Mouse (Mus musculus): ENCODE results near the gene Gtf3c1.
"Not testable (repeated sequence)": the region's sequence is repeated elsewhere in the genome, so short reads cannot be mapped to it uniquely, and the experiment has no call there.

Gene Gtf3c1

DNA sequence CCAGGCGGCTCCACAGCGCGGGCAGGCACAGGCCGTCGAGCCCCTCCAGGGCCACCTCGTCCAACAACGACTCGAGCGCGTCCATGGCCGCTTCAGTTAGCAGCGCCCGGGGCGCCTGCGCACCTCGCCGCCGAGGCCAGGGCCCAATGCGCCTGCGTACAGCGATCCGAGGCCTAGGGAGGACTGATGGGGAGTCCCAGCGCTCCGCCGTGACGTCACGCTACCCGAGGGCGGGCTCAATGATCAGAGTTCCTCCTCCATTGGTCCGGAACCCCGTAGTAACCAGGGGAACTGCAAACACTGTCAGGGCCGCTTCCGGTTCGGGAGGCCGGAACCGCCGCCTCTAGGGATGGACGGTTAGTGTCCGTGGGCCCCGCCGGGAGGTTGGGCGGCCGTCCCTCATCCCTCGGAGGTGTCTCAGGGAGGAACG lies at the start of gene Gtf3c1, which contains the start of gene D430042O09Rik:
TSS of gene Gtf3c1 (minus strand) at position 188 of the 430 bp plus-strand sequence.
TSS of gene D430042O09Rik (plus strand) at position 296 of the 430 bp plus-strand sequence.
- DNase-seq (ENCODE audit: low spot score), result peak; percentile 99

DNA sequence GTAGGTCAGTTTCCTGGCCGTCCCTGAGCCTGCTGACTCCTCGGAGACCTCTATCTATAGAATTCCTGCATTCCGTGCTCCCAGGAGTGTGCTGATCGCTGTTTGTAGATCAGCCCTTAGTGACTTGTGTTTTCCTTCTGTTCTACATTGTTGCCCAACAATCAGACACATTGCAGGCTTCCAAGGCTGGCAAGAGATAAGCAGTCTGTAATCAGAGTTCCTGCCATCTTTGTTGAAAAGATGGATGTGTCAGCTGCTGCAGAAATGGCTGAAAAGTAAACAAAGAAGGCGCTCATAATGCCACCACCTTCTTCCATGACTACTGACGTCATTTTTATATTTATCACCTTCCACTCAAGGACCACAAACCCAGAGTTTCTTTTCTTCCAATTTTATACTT lies 49.2 kb upstream of the Gtf3c1 start:
- no peak for DNase-seq (ENCODE audit: low spot score)

DNA sequence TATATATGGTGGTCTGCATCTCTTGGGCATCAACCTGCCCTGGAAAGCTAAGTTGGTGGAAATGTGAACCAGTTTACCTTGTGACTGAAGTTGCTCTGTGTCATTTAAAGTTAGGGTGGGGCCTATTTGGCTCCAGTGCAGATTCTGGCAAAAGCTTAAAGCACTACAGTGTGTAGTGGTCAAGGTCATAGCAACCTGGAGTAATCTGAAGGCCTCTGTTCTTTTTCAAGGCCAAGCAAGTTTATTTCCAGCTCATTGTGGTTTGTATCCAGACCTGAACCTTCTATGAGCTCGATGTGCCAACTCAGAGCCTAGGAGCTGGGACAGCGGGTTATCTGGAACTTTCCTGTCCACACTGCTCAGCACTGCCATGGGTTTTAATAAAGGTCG lies 45.7 kb upstream of the Gtf3c1 start:
- DNase-seq (ENCODE audit: low spot score), result peak; percentile 50

DNA sequence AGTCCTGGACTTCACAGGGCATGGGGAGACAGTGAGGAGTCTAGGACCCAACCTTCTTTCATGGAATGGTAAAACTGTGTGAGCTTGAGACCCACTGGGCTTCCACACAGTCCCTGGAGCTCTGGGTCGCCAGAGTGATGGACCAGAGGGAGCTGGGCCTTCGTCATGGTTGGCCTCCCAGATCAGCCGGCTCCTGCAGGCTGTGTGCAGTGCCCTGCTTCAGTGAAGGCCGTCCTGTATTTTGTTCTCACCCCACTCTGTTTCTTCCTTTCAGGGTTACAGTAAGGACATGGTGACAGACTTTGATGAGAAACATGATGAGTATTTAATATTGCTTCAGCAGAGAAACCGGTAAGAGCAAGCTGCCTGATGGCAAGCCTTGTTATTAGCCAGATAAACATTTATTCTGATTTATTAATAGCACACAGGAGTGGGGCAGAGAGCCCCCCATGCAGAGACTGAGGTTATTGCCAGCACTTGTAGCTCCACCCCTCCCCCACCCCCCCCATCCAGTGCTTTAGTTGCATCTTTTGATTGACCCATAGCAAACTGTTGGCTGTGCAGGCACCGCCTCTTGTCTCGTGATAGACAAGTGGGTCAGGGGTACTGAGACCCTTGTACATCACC lies 45.2 kb upstream of the Gtf3c1 start:
- DNase-seq (ENCODE audit: low spot score), result no peak

DNA sequence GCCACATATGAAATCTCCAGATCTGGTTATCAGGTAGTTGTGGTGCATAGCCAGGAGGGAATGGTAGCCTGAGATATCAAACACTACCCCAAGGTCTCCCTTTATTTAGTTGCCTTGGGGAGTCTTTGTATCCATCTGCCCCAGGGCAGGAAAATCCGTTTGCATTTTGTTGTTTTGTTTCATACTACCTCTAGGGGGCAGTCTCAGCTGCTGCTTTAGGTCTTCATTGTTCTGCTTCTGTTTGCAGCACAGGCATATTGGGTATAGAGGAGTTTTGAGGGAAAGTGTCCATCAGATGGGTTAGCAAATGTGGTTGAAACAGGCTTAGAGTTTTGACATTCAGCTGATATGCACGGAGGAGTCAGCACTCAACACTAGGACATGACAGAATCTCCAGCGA lies 40.6 kb upstream of the Gtf3c1 start:
- no peak for DNase-seq (ENCODE audit: low spot score)

DNA sequence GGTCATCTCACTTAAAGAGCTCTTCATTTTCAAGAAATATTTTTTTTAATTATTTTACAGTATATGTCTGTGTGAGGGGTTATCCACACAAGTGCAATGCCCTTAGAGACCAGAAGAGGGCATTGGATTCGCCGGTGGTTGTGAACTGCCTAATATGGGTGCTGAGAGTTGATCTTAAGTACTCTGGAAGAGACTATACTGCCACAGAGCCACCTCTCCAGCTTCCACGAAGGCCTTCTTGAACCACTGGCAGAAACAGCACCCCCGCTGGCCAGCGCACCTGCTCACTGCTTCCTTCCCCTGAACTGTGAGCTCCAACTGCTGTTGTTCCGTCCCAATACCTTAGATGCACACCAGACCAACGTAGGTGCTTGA lies 39.7 kb upstream of the Gtf3c1 start:
- no peak for DNase-seq (ENCODE audit: low spot score)

DNA sequence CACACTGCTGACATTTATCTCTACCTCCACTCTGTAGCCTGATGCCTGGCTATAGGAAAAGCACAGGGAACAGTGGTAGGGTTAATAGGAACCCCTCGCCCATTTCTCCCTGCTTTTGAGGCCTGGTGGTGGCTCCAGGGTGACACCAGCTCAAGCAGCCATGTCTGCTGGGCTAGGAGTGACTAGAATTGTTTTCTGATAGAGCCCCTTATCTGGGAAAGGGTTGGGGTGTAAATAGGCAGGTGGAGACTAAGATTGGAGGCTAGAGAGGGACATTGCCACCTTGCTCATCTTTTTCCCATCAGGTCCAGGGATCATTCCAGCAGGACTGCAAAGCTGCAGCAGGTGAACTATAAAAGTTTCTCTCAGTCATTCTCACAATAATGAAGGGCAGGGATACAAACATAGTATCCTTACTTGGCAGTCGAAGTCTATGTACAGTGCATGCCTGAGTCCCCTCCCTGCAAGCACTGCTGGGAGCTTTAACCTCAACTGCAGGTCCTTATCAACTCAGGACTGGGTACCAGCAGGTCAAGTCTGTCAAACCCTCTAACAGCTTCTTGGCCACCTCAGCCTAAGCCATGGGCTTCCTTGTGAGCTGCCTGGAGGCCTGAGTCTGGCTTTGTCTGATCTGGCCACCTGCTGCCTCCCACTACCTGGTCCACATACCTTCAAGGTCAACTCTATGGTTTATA lies 39.2 kb upstream of the Gtf3c1 start:
- no peak for DNase-seq (ENCODE audit: low spot score)

DNA sequence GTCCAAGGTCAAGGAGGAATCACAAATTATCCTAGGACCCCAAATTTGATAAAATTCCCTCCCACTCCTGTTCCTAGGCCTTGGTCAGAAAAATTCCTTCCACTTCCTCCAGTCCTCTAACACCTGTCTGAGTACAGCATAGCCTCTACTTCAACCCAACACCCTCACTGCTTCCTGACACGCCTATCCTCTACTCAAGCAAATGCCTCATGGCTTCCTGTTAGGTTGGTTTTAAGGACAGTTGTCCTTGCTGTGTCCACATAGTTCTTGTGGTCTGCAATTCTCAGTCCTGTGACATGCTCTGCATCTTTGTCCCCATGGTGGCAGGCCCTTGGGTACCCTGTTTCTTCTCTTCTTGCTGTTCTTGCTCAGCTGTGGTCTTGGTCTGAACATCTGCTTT lies 37.2 kb upstream of the Gtf3c1 start:
- no peak for DNase-seq (ENCODE audit: low spot score)

DNA sequence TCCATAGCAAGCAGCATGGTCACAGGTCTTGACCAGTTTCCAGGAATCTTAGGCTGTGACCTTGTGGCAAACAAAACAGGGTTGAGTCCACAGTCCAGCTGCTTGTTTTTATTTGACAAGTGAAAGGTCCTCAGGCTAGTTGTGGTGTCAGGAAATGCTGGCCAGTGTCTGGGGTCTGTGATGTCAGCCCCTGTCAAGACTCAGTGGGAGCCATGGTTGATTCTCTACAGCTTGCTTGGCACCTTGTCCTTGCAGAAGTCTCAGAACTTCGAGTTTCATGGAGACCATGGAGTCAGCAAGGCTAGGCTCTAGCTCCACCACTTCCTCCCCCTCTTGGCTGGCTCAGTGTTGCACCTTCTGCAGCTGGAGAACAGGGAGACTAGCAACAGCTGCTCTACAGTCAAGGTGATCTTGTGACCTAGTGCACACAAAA lies 33.7 kb upstream of the Gtf3c1 start:
- peak; percentile 58 for DNase-seq (ENCODE audit: low spot score)

DNA sequence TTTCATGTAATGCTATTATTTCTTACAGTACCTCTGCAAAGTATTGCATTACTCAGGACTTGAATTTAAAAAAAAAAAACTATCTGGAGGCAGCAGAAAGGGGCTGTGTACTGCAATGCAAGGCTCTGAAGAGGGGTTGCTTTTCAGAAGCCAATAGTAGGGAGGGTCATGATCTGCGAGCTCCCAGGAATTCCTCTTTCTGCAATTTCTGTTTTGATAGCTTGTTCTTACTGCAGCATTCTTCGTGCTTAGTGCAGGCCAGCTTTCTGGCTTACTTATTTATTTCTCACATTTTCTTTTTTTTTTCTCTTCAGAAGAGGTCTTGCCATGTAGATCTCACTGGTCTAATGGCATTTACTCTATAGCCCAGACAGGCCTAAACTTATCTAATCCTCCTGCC lies 32.9 kb upstream of the Gtf3c1 start:
- no peak for DNase-seq (ENCODE audit: low spot score)

DNA sequence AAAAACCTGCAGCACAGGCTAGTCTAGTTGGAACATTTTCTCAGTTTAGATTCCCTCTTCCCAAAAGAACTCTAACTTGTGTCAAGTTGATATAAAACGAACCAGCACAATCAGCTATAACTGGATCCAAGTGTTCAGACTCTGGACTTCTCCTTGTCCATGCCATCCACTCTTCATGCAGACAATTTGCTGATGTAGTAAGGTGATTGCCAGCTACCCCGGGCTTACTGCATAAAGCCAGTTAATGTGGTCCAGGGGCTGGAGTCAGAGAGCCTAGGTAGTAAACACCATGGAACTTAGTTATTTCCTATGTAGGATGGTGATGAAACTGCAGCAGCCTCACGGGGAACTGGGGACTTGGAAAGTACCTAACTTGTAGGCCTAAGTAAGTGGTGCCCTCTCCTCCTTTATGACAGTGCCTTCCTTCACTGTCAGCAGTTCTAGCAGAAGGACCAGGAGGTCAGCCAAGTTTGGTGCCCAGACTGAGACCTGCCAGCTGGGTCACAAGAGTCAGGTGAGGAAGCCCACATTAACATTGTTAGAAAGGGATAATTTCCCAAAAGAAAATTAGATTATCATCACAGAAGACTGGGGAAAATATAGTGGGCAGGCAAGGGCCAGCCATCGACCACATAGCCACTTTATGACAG lies 28.9 kb upstream of the Gtf3c1 start:
- no peak for DNase-seq (ENCODE audit: low spot score)

DNA sequence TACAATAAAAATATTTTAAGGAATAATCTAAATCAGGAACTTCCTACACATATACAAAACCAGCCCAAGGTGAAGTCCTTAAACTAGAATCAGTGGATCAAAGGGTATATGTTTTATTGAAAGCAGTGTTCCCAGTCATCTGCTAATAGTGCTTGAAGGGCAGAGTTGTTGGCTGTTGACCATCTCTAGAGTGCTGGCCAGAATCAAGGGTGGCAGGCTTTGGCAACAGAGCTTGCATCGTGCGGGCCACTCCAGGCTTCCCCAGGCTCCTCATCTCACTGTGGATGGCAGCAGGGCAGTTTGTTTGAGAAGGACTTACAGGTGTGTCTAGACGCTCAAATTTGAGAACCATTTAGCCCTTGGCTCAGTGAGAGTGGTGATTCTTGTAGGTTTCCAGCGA lies 26.2 kb upstream of the Gtf3c1 start:
- no peak for DNase-seq (ENCODE audit: low spot score)

DNA sequence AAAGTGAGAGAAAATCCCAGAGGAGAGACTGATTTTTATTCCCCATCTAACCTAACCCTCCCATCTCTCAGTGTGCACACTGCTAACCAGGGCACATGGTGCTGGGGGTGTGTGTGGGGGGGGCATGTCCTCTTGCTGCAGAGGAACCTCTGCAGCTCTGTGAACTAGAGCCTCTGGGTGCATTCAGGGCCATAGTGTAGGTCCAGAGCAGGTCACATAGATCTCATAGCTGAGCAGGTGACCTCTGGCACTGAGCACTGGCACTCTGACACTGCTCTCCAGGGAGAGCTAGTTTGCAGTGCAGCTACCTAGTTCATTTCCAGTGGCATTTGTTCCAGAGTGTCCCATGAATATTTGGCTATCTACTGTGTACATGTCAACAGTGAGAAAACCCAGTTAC lies 24.1 kb upstream of the Gtf3c1 start:
- no peak for DNase-seq (ENCODE audit: low spot score)

DNA sequence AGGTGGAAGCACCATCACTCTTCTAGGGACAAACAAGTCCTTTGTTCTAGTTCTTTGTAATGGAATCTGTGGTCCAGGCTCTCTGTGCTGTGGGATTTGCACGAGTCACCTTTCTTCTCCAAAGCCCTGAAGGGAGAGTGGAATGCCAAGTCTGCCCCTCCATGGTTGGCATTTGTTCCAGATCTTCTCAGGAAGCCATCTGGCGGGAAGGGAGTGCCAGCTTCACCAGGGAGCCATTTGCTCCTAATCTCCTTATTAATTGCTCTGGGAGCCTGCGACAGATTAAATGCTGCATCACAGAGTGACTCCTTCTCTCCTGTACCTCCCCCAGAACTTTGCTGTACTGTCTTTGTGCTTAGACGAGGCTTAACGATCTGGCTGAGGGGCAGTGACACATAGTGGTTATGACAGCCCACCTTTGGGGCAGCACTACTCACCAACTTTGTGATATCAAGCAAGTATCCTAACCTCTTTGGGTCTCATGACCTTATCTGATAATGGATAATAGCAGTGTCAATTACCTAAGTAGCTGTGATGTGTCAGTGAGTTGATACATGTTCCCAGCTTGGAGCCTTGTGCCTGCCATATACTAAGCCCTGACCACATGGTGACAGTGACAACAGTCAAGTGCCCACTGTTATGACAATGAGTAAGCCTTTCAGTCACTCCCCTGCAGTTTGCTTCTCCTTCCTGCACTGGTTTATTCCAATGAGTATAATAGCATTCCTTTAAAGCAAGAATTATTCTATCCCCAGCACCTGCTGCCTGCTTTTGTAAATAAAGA lies 15.8 kb upstream of the Gtf3c1 start:
- DNase-seq (ENCODE audit: low spot score), result no peak

DNA sequence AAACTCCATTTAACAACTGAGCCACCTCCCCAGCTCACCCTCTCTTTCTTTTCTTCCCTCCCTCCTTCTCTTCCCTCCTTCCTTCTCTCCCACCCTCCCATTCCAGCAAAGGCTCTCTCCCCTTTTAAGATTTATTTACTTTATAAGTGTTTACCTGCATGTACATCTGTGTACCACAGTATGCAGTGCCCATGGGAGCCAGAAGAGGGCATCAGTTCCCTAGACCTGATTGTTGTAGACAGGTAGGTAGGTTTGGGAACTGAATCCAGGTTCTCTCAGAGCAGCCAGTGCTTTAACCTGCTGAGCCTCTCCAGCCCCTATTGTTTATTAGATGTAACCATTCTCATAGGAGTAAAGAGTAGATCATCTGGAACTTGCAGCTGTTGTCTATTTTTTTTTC lies 14.5 kb upstream of the Gtf3c1 start:
- no peak for DNase-seq (ENCODE audit: low spot score)

DNA sequence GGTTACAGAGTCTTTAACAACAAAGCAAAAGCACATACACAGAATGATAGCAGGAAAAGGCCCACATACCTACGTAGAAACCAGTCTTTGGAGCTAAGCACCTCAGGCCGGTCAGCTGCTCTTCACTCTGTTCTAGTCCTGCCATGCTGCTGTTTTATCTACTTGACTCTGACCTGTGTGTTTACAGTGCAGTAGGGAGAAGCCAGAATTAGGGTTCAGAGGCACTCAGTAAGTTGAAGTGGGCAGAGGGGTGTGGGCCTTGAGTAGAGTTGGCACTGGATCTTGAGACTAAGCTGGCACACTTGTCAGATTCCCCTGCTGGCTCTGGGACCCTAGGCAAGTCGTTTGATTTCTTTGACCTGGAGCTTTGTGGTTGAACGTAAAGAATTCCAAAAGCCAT lies 13.5 kb upstream of the Gtf3c1 start:
- no peak for DNase-seq (ENCODE audit: low spot score)

DNA sequence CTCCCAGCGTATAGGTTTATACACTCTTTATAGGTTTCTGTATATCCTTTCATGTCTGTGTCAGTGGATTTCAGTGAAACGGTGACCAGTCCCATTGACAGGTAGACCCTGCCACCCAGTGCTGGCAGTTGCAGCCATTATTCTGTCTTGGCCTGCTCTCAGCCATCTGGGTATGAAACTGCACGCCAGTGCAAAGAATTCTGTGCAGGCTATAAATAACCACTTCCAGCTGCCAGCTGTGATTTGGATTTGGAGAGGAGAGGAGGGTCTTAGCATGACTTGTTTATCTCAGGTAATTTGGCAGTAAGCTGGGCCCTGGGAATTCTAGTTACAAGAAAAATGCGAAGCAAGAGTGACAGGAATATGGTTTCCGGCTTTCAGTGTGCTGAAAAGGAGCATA lies 12.8 kb upstream of the Gtf3c1 start:
- no peak for DNase-seq (ENCODE audit: low spot score)

DNA sequence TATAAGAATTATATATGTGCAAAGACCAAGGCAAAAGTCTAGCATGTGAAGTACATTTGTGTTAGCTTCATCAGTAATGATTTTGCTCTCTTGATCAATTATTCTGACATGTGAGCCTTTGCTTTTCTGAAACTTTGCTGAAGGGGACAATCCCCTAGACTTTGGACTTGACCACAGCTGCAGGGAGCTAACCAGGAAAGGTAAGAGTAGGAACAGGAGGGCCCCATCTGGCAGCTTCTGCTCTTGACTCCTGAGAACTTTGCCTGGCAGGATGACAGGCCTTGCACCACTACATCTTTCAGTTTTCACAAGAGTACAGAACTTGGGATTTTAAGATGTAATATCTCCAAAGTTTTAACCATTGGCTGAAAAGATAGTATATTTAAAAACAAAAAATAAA lies 10.0 kb upstream of the Gtf3c1 start:
- no peak for DNase-seq (ENCODE audit: low spot score)

DNA sequence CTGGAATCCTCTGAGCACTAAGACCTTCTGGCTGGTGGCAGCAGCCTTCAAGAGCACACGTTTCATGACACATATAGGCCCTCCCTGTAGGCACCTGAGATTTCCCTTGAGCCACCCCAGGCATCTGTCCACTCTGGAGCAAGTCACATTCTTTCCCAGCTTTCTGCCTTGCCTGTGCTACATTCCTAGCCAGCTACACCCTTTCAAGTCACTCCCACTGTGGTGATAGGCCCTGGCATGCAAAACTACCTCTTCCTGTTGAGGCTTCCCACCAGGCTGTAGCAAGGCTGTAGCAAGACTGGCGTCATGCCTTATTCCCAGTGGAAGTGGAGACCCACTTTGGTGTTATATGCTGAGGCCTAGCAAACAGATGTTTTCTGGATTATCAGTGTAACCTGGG lies 9.1 kb upstream of the Gtf3c1 start:
- DNase-seq (ENCODE audit: low spot score), result no peak

DNA sequence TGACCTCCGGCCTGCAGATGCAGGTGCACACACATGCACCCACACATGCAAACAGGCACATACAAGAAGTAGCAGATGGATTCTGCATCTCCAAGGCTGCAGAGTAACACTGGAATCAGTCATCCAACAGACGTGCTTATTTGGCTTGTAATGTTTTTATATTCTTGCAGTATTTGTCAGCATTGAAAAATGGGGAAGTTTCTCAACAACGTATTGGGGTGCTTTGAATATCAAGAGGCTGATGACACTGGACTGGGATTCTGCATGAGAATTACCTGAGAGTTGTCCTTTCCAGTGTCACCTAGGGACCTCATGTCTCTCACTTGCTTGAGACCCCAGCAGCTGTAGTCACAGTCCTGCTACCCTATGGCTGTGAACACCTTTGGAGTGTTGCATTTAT lies 7.2 kb upstream of the Gtf3c1 start:
- DNase-seq (ENCODE audit: low spot score), result no peak

DNA sequence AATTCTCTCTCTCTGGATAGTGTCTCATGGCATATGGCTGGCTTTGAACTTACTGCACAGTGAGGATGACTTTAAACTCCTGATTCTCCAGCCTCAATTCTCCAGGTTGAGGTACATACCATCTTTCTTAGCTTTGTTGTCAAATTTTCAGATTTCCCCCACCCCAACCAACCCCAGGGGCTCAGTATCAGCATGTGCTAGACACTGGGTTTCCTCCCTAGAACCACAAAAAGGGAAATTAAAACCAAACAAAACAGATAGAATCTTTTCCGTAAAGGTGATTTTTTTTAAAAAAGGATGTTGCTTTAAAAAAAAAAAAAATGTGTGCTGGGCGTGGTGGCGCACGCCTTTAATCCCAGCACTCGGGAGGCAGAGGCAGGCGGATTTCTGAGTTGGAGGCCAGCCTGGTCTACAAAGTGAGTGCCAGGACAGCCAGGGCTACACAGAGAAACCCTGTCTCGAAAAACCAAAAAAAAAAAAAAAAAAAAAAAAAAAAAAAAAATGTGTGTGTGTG lies 6.0 kb upstream of the Gtf3c1 start:
- not testable (repeated sequence) for DNase-seq (ENCODE audit: low spot score)

DNA sequence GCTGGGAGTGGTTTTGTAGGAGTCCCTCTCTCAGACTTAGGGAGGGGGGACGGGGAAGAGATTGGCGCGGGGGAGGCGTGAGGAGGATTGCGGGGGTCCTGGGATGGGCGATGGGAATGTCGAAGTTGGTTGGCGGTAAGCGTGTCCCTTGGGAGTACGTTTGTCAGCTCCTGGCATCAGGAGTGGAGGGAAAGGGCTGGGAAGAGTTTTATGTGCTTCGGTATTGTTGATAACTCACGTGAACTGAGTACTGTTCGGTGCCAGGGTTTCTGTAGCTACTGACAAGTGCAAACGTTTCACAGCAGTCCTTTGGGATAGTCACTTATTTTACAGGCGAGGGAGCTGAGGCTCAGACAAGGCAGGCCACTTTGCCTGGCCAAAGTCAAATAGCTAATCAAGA lies 520 bp upstream of the Gtf3c1 start:
- DNase-seq (ENCODE audit: low spot score), result no peak

Measured in ovary, adult 18-20 months (tissue).